Mouse (Mus musculus) macrophage (primary cell): Measurements from ENCODE around the gene Med29. TPM values are rescaled to one million over a fixed set of nuclear protein-coding genes. Genes with fewer than 3 reads are reported as not detected.
"Not testable (repeated sequence)": the region's sequence is repeated elsewhere in the genome, so short reads cannot be mapped to it uniquely, and the experiment has no call there.

ENCODE experiments used
- H3K27ac ChIP-seq: fragments of 350-480 bp; formaldehyde crosslinking; 2 replicates; pipeline ENCODE4 v1.9.0; 2021
- H3K36me3 ChIP-seq: fragments of 350-480 bp; formaldehyde crosslinking; 2 replicates; pipeline ENCODE4 v1.9.0; 2021; ENCODE audit errors: inconsistent target
- H3K4me3 ChIP-seq: fragments of 350-480 bp; formaldehyde crosslinking; 2 replicates; pipeline ENCODE4 v1.9.0; 2021; ENCODE audit errors: inconsistent target
- H3K79me2 ChIP-seq: fragments of 350-480 bp; formaldehyde crosslinking; 2 replicates; pipeline ENCODE4 v1.9.0; 2021; ENCODE audit errors: inconsistent target
- WGBS: methylation state at CpG from one replicate; pipeline ENCODE4 v1.1.7; 2026; ENCODE audit warnings: inconsistent platforms; ENCODE audit not compliant: missing documents; 5-methylcytosine and 5-hydroxymethylcytosine counted together
- polyA plus RNA-seq: library from polyadenylated mRNA; stranded (reverse); fragments of 250-400 nt; gene quantifications from 3 replicates; pipeline ENCODE4 v1.2.4, GENCODE M21; 2018; ENCODE audit warnings: inconsistent platforms

The Med29 gene
- polyA plus RNA-seq, 1 experiment from 2014 or later: 16.3 TPM

GRCm38 (mm10) chr7:28418096-28418670, 25.7 kb upstream of the Med29 start:
- peaks cover 72% of the 10 kb centered on the region for H3K36me3 ChIP-seq
- 96% methylated on average over 8 of the region's 8 CpGs for WGBS
- H3K79me2 ChIP-seq: no peaks in the 10 kb centered on the region; the same call in 1 of the 2 replicates
- H3K4me3 ChIP-seq: no peak overlapping the region
- H3K27ac ChIP-seq: no peak overlapping the region

- peaks cover 75% of the 10 kb centered on the region for H3K36me3 ChIP-seq
- no peak overlapping the region for H3K4me3 ChIP-seq
- no peak overlapping the region for H3K27ac ChIP-seq
- no peaks in the 10 kb centered on the region; the same call in 1 of the 2 replicates for H3K79me2 ChIP-seq
Observed at GRCm38 (mm10) chr7:28417368-28417767, 24.9 kb upstream of the Med29 start.

- no peak overlapping the region for H3K4me3 ChIP-seq
- H3K36me3 ChIP-seq: peaks cover 65% of the 10 kb centered on the region
- 75% methylated on average over 4 of the region's 4 CpGs for WGBS
- H3K79me2 ChIP-seq: no peaks in the 10 kb centered on the region; the same call in 1 of the 2 replicates
- H3K27ac ChIP-seq: no peak overlapping the region
Observed at GRCm38 (mm10) chr7:28412826-28413225, 20.3 kb upstream of the Med29 start.

- Histone ChIP-seq H3K36me3 (peaks cover 73% of the 10 kb centered on the region), H3K79me2 (no peaks in the 10 kb centered on the region), H3K27ac (no peak overlapping the region), H3K4me3 (no peak overlapping the region)
- WGBS: 87% methylated on average over 3 of the region's 3 CpGs
Observed at GRCm38 (mm10) chr7:28410841-28411475, 18.4 kb upstream of the Med29 start.

GRCm38 (mm10) chr7:28401942-28402341, 9.4 kb upstream of the Med29 start:
- no peak overlapping the region for H3K4me3 ChIP-seq
- H3K27ac ChIP-seq: no peak overlapping the region
- H3K79me2 ChIP-seq: no peaks in the 10 kb centered on the region
- peaks cover 84% of the 10 kb centered on the region for H3K36me3 ChIP-seq
- WGBS: 80% methylated on average over 2 of the region's 3 CpGs

- no peaks in the 10 kb centered on the region for H3K79me2 ChIP-seq
- WGBS: 67% methylated on average over 1 of the region's 1 CpGs
- peaks cover 83% of the 10 kb centered on the region for H3K36me3 ChIP-seq
- no peak overlapping the region for H3K4me3 ChIP-seq
- H3K27ac ChIP-seq: no peak overlapping the region
Observed at GRCm38 (mm10) chr7:28401030-28401429, 8.5 kb upstream of the Med29 start.

- 87% methylated on average over 10 of the region's 10 CpGs for WGBS
- no peak overlapping the region for H3K4me3 ChIP-seq
- peaks cover 71% of the 10 kb centered on the region for H3K36me3 ChIP-seq
- peaks cover 14% of the 10 kb centered on the region for H3K79me2 ChIP-seq
- H3K27ac ChIP-seq: no peak overlapping the region
Observed at GRCm38 (mm10) chr7:28398696-28399340, 6.3 kb upstream of the Med29 start.

GRCm38 (mm10) chr7:28398000-28398399, 5.5 kb upstream of the Med29 start:
- no peak overlapping the region for H3K27ac ChIP-seq
- H3K79me2 ChIP-seq: peaks cover 21% of the 10 kb centered on the region
- H3K4me3 ChIP-seq: no peak overlapping the region
- peaks cover 63% of the 10 kb centered on the region for H3K36me3 ChIP-seq
- 82% methylated on average over 3 of the region's 3 CpGs for whole genome bisulfite sequencing

- WGBS: 100% methylated on average over 4 of the region's 4 CpGs
- Histone ChIP-seq H3K36me3 (peaks cover 46% of the 10 kb centered on the region), H3K79me2 (peaks cover 41% of the 10 kb centered on the region), H3K4me3 (no peak overlapping the region), H3K27ac (no peak overlapping the region)
Observed at GRCm38 (mm10) chr7:28395425-28395824, 2.9 kb upstream of the Med29 start.

- H3K4me3 ChIP-seq: peak overlapping the region; percentile 63
- H3K27ac ChIP-seq: no peak overlapping the region
- peaks cover 57% of the 10 kb centered on the region for H3K79me2 ChIP-seq
- H3K36me3 ChIP-seq: peaks cover 42% of the 10 kb centered on the region
- WGBS: 10% methylated on average over 22 of the region's 22 CpGs
Observed at GRCm38 (mm10) chr7:28393272-28393951, 904 bp upstream of the Med29 start.

GRCm38 (mm10) chr7:28390331-28390730, 2.2 kb downstream of the Med29 start:
- Histone ChIP-seq H3K79me2 (peaks cover 64% of the 10 kb centered on the region), H3K36me3 (peaks cover 30% of the 10 kb centered on the region; the same call in 1 of the 2 replicates), H3K27ac (no peak overlapping the region), H3K4me3 (no peak overlapping the region)
- WGBS: 100% methylated on average over 3 of the region's 3 CpGs

GRCm38 (mm10) chr7:28387384-28387783, 5.1 kb downstream of the Med29 start:
- peaks cover 53% of the 10 kb centered on the region for H3K79me2 ChIP-seq
- H3K27ac ChIP-seq, H3K4me3 ChIP-seq: not testable (repeated sequence)
- peaks cover 26% of the 10 kb centered on the region; the same call in 1 of the 2 replicates for H3K36me3 ChIP-seq
- WGBS: 79% methylated on average over 7 of the region's 7 CpGs

- H3K36me3 ChIP-seq: peaks cover 26% of the 10 kb centered on the region; the same call in 1 of the 2 replicates
- peaks cover 48% of the 10 kb centered on the region for H3K79me2 ChIP-seq
- not testable (repeated sequence) for H3K4me3 ChIP-seq, H3K27ac ChIP-seq
- WGBS: 86% methylated on average over 6 of the region's 6 CpGs
Observed at GRCm38 (mm10) chr7:28386877-28387276, 5.6 kb downstream of the Med29 start.

- WGBS: 0% methylated on average over 3 of the region's 4 CpGs
- peaks cover 44% of the 10 kb centered on the region for H3K79me2 ChIP-seq
- peak overlapping the region; percentile 100 for H3K27ac ChIP-seq
- H3K4me3 ChIP-seq: no peak overlapping the region
- H3K36me3 ChIP-seq: peaks cover 26% of the 10 kb centered on the region; the same call in 1 of the 2 replicates
Observed at GRCm38 (mm10) chr7:28386462-28386861, 6.0 kb downstream of the Med29 start.

GRCm38 (mm10) chr7:28386007-28386406, 6.5 kb downstream of the Med29 start:
- Histone ChIP-seq H3K4me3 (no peak overlapping the region), H3K79me2 (peaks cover 39% of the 10 kb centered on the region), H3K27ac (peak overlapping the region; percentile 100), H3K36me3 (peaks cover 26% of the 10 kb centered on the region; the same call in 1 of the 2 replicates)
- WGBS: 1% methylated on average over 7 of the region's 7 CpGs
